Mouse (Mus musculus): ENCODE results near the gene Tmem132c.

DNA sequence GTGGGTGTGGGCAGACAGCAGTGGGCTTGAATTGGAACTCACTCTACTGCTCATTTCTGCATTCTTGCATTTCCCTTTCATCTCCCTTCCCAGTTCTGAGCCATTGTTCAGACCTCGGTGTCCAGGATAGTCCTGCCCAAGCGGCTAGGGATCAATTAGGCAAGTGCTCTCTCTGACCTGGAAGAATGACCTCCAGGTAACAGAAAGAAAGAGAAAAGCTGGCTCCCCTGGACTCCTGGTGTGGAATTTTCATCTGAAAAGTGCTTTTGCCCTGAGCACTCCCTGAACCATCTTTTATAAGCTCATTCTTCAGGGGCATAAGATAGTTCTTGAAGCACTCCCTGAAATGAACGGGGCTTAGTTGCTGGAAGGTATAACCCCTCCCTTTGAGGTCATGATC is 228.7 kb downstream of the Tmem132c start:
- TF ChIP-seq CTCF (IDR thresholded peaks at IDR 0.05; ENCODE audit: low read depth) (no peak), EP300 (IDR thresholded peaks at IDR 0.05; ENCODE audit: low read depth) (no peak)

Measured in liver, embryonic 14.5 days (tissue).